Mouse (Mus musculus) kidney, postnatal 14 days (tissue): ENCODE measurements around the gene Phf24.
"Not testable (repeated sequence)": the region's sequence is repeated elsewhere in the genome, so short reads cannot be mapped to it uniquely, and the experiment has no call there.

Source experiments
- DNase-seq: peaks from one replicate; pipeline ENCODE4 v3.0.0; 2022; ENCODE audit warnings: mixed read lengths

Gene Phf24

GRCm38 (mm10) chr4:42951206-42952195, 35.0 kb downstream of the Phf24 start:
- DNase-seq: no peak

- no peak for DNase-seq
These were observed 36.1 kb downstream of the Phf24 start for GRCm38 (mm10) chr4:42952563-42952962.

DNA sequence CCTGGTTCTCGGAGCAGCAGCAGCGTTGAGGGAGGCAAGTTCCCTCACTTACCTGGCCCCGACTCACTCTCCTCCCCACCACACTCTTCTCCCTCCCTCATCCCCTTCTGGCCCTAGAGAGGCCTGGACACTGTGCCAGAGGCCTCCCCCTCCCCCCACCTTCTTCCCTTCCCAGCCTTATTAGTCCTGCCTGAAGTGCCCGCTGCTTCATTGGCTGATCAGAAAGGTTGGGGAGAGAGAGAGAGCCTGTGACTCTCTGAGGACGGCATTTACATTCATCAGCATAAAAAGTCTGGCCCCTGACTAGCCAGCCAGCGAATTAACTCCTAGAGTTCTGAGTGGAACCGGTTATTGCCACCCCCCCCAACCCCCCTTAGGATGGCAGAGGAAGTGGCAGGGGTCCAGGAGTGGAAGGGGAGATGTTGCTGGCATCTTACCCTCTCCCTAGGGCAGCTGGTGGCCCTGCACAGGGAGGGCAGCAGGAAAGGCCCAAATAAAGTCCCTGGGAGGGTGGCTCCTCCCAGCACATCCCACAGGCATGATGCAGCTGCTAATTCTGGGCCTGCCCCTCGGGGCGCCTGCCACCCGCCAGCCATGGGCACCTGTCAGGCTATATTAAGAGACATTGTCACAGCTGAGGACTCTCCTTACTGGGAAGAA, 37.1 kb downstream of the Phf24 start:
- DNase-seq: no peak

- DNase-seq: peak; percentile 71
These were observed 37.8 kb downstream of the Phf24 start for GRCm38 (mm10) chr4:42954297-42954696.

DNA sequence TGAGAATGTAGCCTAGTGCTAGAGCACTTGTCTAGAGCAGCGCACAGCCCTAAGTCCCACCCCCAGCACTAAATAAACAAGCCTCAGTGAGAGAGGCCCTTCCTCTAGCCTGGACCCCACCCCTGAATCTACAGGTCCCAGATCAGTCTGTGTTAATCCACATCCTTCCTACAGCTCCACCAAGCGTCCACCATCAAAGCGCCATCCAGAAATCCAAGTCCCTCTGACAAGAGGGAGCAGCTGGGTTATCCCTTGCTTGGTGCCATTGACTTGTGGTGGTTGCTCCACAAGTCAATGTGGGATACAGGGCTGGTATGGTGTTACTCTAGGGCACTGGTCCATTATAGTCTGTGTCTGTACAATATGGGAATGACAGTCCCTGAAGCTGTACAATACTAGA, 38.7 kb downstream of the Phf24 start:
- DNase-seq: no peak

- no peak for DNase-seq
These were observed 40.1 kb downstream of the Phf24 start for GRCm38 (mm10) chr4:42956581-42956980.

DNA sequence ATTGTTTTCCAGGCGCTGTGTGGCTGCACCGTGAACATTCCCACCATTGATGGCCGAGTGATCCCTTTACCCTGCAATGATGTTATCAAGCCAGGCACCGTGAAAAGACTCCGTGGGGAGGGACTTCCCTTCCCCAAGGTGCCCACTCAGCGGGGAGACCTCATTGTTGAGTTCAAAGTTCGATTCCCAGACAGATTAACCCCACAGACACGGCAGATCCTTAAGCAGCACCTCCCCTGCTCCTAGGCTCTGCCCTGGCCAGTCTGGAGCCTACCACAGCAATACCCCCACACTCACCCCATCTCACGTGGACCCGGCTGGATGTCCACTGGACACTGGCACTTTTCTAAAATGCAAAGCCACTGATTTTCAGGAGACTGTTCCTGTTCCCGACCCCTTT, 40.8 kb downstream of the Phf24 start:
- DNase-seq: peak; percentile 32

DNA sequence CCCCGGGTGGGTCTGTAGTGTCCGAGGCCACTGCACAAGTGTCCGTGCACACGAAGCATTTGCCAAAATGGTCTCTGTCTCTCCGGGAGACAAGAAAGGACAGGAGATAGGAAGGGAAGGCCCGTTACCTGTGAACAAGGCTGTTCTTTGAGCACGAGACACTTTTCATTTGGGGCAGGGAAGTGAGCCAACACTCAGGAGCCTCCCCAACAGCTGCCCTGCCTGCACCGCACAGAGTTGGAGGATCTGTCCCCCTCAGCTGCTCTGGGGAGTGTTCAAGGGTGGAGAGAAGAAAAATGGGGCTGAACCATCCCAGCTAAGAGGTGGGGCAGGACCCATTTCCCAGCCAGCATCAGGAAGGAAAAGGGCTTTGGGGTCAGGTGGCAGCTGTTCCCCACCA, 41.5 kb downstream of the Phf24 start:
- no peak for DNase-seq

DNA sequence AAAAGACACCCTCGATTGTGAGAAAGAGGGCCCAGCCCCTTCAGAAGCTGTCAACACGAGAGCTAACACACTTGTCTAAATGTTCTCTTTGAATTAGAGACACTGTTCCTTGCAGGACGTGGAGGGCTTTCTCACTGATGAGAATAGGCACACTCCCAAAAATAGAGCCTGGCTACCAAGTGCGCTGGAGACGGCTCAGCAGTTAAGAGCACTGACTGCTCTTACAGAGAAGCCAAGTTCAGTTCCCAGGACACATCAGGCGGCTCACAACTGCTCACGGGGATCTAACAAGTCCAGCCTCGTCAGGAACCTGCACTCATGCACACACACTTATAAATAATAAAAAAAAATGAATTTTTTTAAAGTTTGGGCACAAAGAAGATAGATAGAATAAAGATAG, 42.5 kb downstream of the Phf24 start:
- DNase-seq: no peak

DNA sequence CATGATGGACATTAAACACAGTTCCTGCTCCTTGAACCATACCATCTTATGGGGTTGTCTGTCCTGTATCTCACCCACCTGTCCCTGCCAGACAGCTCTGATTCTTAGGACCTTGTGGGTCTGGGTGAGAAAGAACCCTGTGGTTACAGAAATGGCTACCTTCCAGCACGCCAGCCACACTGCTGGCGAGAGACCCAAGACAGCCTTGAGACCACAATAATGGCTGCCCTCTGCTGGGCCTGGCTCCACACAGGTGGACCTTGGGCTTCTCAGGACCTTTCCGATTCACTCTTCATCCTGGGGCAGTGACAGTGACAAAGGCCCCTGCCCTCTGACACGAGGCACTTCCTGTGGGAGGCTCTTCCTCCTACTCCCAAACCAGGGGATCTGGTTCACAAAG, 42.9 kb downstream of the Phf24 start:
- no peak for DNase-seq

- peak; percentile 60 for DNase-seq
These were observed 45.1 kb downstream of the Phf24 start for GRCm38 (mm10) chr4:42961592-42961991.

DNA sequence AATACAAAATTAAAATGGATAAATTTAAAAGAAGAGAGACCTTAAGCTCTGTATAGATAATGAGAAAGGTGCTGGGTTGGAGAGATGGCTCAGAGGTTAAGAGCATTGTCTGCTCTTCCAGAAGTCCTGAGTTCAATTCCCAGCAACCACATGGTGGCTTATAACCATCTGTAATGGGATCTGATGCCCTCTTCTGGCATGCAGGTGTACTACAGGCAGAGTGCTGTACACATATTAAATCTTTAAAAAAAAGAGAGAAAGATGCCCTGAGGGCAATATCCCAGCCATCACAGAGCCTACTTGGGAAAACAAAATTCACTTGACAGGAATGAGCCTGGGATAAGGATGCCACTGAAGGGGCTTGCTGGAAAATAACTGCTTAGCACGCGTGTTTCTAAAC, 47.0 kb downstream of the Phf24 start:
- no peak for DNase-seq

GRCm38 (mm10) chr4:42965039-42965719, 48.7 kb downstream of the Phf24 start:
- DNase-seq: peak; percentile 49

GRCm38 (mm10) chr4:42969304-42969703, 52.8 kb downstream of the Phf24 start, which contains the start of gene 1700022I11Rik:
1700022I11Rik (plus strand) TSS chr4:42969604.
- DNase-seq: no peak

- DNase-seq: no peak
These were observed 56.5 kb downstream of the Phf24 start for GRCm38 (mm10) chr4:42972952-42973351.

DNA sequence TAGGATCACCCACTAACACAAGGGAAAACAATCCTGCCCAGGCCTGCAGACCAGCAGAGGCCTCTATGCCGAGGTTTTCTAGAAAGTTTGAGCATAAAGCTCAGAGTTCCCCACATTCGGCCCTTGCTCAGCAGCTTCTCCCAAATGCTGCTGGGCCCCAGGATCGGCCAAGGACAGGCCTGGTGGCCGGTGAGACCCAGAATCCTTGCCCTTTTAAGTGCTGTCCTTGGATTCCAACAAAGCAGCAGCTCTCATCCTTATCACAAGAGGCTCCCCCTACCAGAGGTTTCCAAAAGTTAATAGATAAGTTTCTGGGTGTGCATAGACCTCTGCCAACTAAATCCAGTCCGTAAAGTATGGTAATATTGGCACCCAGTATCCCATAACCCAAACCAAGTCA, 57.4 kb downstream of the Phf24 start:
- DNase-seq: no peak

DNA sequence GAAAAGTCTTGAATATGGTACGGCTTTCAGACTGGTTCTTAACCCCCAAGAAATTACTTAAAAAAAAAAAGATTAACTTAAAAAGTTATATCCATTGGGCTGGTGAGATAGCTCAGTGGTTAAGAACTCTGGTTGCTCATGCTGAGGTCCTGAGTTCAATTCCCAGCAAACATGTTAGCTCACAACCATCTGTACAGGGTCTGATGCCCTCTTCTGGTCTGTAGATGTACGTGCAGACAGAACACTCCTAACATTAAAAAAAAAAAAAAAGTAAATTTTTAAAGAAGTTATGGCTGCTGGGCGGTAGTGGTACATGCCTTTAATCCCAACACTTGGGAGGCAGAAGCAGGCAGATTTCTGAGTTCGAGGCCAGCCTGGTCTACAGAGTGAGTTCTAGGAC, 61.6 kb downstream of the Phf24 start:
- no peak for DNase-seq

GRCm38 (mm10) chr4:42980467-42980866, 64.0 kb downstream of the Phf24 start:
- not testable (repeated sequence) for DNase-seq

- no peak for DNase-seq
These were observed 71.8 kb downstream of the Phf24 start for GRCm38 (mm10) chr4:42988296-42988695.
